Mouse (Mus musculus) adrenal gland, postnatal 14 days (tissue): ENCODE data around the gene Ephb3. TPM values are rescaled to one million over a fixed set of nuclear protein-coding genes. Genes with fewer than 3 reads are reported as not detected.

Source experiments
- DNase-seq: peaks from one replicate; pipeline ENCODE4 v3.0.0; 2021; ENCODE audit warnings: mixed read lengths
- microRNA-seq, 2 experiments: library from miRNA; unstranded; fragments of <30 nt; microRNA quantifications; one replicate each; pipeline ENCODE4 v1.2.0; 2021
- total RNA-seq: library from RNA; stranded (reverse); gene quantifications from 2 replicates; pipeline ENCODE4 v1.2.3, GENCODE M21; 2021

Ephb3 gene
- total RNA-seq, 1 experiment from 2014 or later: 2.0 TPM

DNA sequence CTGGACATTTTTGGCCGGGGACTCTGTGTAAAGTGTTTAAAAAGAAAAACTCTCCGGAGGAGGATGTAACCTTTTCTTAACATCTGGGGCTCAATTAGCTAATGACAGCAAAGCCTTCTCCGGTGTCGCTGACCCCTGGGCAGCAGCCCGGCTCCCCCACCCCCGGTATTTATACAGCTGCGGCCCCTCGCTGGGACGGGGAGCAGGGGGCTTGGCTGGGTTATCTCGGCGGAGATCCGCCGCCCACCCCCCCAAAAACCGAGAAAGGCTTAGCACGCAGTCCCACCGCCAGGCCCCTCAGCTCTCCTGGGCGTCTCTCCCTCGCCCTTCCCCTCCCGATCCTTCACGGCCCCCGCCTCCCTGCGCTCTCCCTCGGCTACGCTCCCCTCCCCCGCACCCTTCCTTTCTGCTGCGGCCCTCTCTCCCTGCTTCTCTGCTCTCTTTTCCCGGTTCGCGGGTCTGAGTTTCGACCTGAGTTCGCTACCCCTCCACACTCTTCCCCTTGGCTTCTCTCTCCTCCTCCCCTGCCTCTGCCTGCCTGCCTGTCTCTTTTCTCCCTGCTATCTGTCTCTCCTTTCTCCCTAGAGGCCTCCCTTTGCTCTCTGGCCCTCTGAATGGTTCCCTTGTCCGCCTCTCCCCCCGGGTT lies 42.0 kb downstream of the Ephb3 start:
- peak; percentile 69 for DNase-seq

DNA sequence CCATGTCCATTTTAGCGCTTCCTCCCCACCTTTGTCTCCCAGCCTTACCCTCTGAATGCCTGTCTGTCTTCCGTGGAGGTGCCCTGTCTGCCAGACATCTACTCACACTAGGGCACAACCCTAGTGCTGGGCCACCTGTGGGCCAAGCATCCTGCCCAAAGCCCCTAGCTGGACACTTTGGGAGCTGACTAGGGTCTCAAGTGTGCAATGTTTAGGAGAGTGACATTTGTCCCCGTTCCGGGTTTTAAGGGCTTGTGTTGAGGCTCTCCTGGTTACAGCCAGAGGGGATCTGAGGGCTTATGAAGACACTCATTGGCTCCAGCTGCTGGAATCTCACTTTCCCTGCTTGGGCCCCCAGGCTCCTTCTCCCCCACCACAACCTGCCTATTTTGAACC lies 42.5 kb downstream of the Ephb3 start:
- DNase-seq: no peak

DNA sequence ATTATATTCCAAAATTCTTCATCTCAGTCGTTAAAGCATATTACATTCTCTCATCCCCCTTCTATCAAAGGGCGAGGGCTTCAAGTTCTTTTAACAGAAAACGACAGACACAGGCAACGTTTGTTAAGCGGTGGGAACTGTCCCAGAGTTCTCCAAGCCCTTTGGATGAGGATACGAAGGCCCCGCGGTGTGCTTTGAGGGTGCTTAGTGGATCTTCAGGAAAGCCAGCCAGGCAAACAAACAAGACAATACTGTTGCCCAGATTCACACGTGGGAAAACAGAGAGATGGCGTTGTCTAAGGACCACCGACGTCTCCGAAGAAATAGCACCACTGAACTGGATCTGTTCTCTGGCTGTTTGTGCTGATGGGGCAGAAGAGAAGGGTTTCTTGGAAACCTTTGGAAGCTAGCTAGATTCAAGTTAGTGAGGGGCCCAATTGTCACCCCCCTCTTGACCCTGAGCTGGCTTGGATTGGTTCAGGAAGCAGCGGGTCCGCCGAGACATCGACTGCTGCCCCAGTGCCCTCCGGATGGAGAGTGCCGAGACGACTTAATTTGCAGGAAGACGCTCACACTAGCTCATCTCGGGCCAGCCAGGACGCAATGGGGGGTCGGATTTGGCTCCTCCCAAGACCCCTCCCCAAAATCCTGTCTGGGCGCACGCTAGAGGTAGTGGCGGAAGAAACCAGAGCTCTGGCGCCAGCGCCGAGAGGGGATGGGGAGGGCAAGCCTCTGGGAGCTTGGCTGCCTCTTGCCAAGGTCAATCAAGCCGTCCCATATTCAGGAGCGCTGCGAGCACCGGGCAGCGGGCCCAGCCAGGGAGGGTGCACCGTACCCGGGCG lies 43.5 kb downstream of the Ephb3 start:
- DNase-seq: peak; percentile 84

GRCm38 (mm10) chr16:21248713-21249531 lies 44.4 kb downstream of the Ephb3 start:
- no peak for DNase-seq

GRCm38 (mm10) chr16:21252401-21252955 lies 47.9 kb downstream of the Ephb3 start:
- DNase-seq: no peak

GRCm38 (mm10) chr16:21255574-21256304 lies 51.2 kb downstream of the Ephb3 start:
- DNase-seq: no peak

GRCm38 (mm10) chr16:21256514-21257305 lies 52.2 kb downstream of the Ephb3 start:
- DNase-seq: no peak

DNA sequence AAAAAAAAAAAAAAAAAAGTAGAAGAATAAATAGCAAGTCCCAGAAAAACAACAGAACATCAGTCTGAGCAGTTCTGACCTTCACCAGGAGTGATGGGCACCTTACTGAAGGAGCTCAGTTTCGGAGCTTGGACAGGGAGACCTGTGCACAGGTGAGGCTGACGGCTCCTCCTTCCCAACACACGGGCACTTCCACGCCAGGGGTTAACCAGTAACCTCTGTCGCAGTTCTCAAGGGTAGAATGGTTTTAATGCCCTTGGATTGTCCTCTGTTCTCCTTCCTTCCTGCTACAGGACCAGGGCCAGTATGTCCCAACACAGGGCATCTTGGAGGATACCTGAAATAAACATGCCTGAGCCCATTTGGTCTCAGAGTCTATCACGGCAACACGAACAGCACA lies 60.9 kb downstream of the Ephb3 start:
- no peak for DNase-seq

DNA sequence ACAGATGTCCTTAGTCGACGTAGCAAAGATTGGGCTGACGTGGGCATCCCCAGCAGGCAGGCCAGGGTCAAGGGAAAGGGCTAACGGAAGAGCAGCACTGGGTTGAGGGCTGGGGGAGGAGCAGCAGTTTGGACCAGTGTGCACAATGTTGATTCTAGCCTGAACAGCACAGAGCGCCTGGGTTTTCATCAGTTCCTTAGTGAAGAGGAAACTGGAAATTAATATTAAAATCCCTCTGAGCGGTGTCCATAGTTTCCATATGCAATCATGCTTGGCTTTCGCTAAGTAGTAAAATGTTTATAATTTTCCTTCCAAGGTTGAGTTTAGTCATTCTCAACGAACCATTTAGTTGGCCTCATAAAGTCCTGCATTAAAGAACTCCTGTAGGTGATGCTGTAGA lies 65.2 kb downstream of the Ephb3 start:
- DNase-seq: no peak

- DNase-seq: no peak
Measured at GRCm38 (mm10) chr16:21271773-21272247, 67.3 kb downstream of the Ephb3 start.

- DNase-seq: no peak
Measured at GRCm38 (mm10) chr16:21272748-21273147, 68.2 kb downstream of the Ephb3 start.

Small RNAs within 50 kb of the gene (microRNA-seq; reads per million reads assigned to microRNA genes)
- gene Mir7680: 0 reads per million in 2 experiments

Other genes starting within 250 kb of the Ephb3 start
- not detected in 2 replicates for gene Teddm3, start 50.8 kb upstream of the Ephb3 start, total RNA-seq
- gene Vps8, start 218.4 kb downstream of the Ephb3 start, total RNA-seq: 16.4 and 22.6 TPM in 2 replicates